In genomic region chr1:169747902-169748301, GRCm38 (mm10) we compare ENCODE assay signal across 9 mouse cellular contexts. TPM values are rescaled to one million over a fixed set of nuclear protein-coding genes. Genes with fewer than 3 reads are reported as not detected.
DNase-seq lines count a peak whose midpoint lies in the region; ATAC-seq and TF ChIP-seq lines count a peak whose summit lies in the region.
"Had no signal": no experiment of that assay in that cellular context is flagged by ENCODE, and none has a peak within 500 bp of the region (broad histone marks: within the 10 kb centered on the region; RNA-seq: fewer than 3 reads in every experiment).

No protein-coding gene starts in this region.

- 46% methylated on average over 6 of the region's 6 CpGs for WGBS in kidney, embryonic 15.5 days
- WGBS in forebrain, embryonic 10.5 days = 49% methylated on average over 6 of the region's 6 CpGs
- WGBS in hindbrain, embryonic 15.5 days = 26% methylated on average over 6 of the region's 6 CpGs
- 20% methylated on average over 6 of the region's 6 CpGs for WGBS in midbrain, postnatal 0 days

- H3K36me3 ChIP-seq in kidney, embryonic 15.5 days = no peaks in the 10 kb centered on the region
- H3K36me3 ChIP-seq in forebrain, embryonic 10.5 days (replicated peaks) = no peaks in the 10 kb centered on the region
- H3K36me3 ChIP-seq in hindbrain, embryonic 15.5 days = peaks cover 3% of the 10 kb centered on the region; the same call in 1 of the 2 replicates
- no peaks in the 10 kb centered on the region for H3K36me3 ChIP-seq in midbrain, postnatal 0 days (ENCODE audit: insufficient read depth, low read length)

- H3K4me3 ChIP-seq in kidney, embryonic 15.5 days (replicated peaks) = peak overlapping the region; percentile 38
- peak overlapping the region; percentile 46 for H3K4me3 ChIP-seq in forebrain, embryonic 10.5 days
- H3K4me3 ChIP-seq in hindbrain, embryonic 15.5 days = peak overlapping the region; percentile 34
- H3K4me3 ChIP-seq in midbrain, postnatal 0 days (ENCODE audit: low read depth, low read length) = peak overlapping the region; percentile 42

- H3K9me3 ChIP-seq in kidney, embryonic 15.5 days (replicated peaks) = no peaks in the 10 kb centered on the region
- no peaks in the 10 kb centered on the region for H3K9me3 ChIP-seq in forebrain, embryonic 10.5 days
- H3K9me3 ChIP-seq in hindbrain, embryonic 15.5 days = no peaks in the 10 kb centered on the region
- no peaks in the 10 kb centered on the region for H3K9me3 ChIP-seq in midbrain, postnatal 0 days (ENCODE audit: low read length)

- TF ChIP-seq CTCF in midbrain, postnatal 0 days (IDR thresholded peaks at IDR 0.05) = no peak

- H3K4me2 ChIP-seq in kidney, embryonic 15.5 days = peak overlapping the region; percentile 59
- H3K4me2 ChIP-seq in hindbrain, embryonic 15.5 days = peak overlapping the region; percentile 65
- H3K4me2 ChIP-seq in midbrain, postnatal 0 days (ENCODE audit: low read depth, low read length, poor library complexity, severe bottlenecking) = peak overlapping the region; percentile 68

- H3K27me3 ChIP-seq in kidney, embryonic 15.5 days = peaks cover 48% of the 10 kb centered on the region
- peaks cover 33% of the 10 kb centered on the region for H3K27me3 ChIP-seq in forebrain, embryonic 10.5 days (ENCODE audit: poor library complexity, severe bottlenecking)
- no peaks in the 10 kb centered on the region for H3K27me3 ChIP-seq in hindbrain, embryonic 15.5 days
- H3K27me3 ChIP-seq in midbrain, postnatal 0 days (ENCODE audit: insufficient read depth, low read length) = no peaks in the 10 kb centered on the region

- no peak for DNase-seq in kidney, postnatal 10 days
- no peak for DNase-seq in forebrain, embryonic 10.5 days (ENCODE audit: extremely low spot score, low spot score)
- DNase-seq in midbrain, postnatal 0 days (ENCODE audit: low spot score) = no peak
- no peak for DNase-seq in right cerebral cortex, adult 18-20 months
- no peak for DNase-seq in layer of hippocampus, adult 11-12 months (ENCODE audit: low spot score)
- DNase-seq in frontal cortex, postnatal 10 days (ENCODE audit: low spot score in 2 of 2) = no peak

- H3K9ac ChIP-seq in kidney, embryonic 15.5 days = no peak overlapping the region
- peak overlapping the region; percentile 42 for H3K9ac ChIP-seq in hindbrain, embryonic 15.5 days
- peak overlapping the region; percentile 51 for H3K9ac ChIP-seq in midbrain, postnatal 0 days (replicated peaks; ENCODE audit: low read length, poor library complexity, severe bottlenecking)

- no peak for ATAC-seq in kidney, embryonic 15.5 days (replicated peaks; ENCODE audit: low FRiP score)
- ATAC-seq in hindbrain, embryonic 15.5 days (ENCODE audit: low FRiP score, low read depth) = peak; percentile 39
- ATAC-seq in midbrain, postnatal 0 days (ENCODE audit: low FRiP score) = peak; percentile 47; the same call in 1 of the 2 replicates

- peaks cover 8% of the 10 kb centered on the region for H3K4me1 ChIP-seq in kidney, embryonic 15.5 days
- peaks cover 11% of the 10 kb centered on the region for H3K4me1 ChIP-seq in forebrain, embryonic 10.5 days
- peaks cover 18% of the 10 kb centered on the region for H3K4me1 ChIP-seq in hindbrain, embryonic 15.5 days (replicated peaks)
- H3K4me1 ChIP-seq in midbrain, postnatal 0 days (ENCODE audit: insufficient read depth, low read length) = 0 out of 2 replicates have a peak, but pooled peaks cover 4% of the 10 kb centered on the region

- no peak overlapping the region for H3K27ac ChIP-seq in kidney, embryonic 15.5 days
- no peak overlapping the region for H3K27ac ChIP-seq in forebrain, embryonic 10.5 days
- H3K27ac ChIP-seq in hindbrain, embryonic 15.5 days (replicated peaks) = peak overlapping the region; percentile 81
- peak overlapping the region; percentile 78 for H3K27ac ChIP-seq in midbrain, postnatal 0 days (ENCODE audit: low read depth, low read length)

RNA-seq across cellular contexts. Expression of gene Rgs4, which starts 0.5 kb away (rescaled TPM):
- 3.3 and 8.6 TPM in 2 replicates for polyA plus RNA-seq in kidney, embryonic 15.5 days (2015; fragmentation: Nextera tagmentation; extraction: Ambion mirVana)
- 1.7 and 2.8 TPM in 2 replicates for polyA plus RNA-seq in forebrain, embryonic 10.5 days (2016; fragmentation: Nextera tagmentation; extraction: Ambion mirVana)
- polyA plus RNA-seq in hindbrain, embryonic 15.5 days (2015; fragmentation: Nextera tagmentation; extraction: Ambion mirVana) = 81.6 and 90.8 TPM in 2 replicates
- 59.5 and 75.0 TPM in 2 replicates for total RNA-seq in midbrain, postnatal 0 days (2014; rRNA removed)
- polyA plus RNA-seq in midbrain, postnatal 0 days (2015; fragmentation: Nextera tagmentation; extraction: Ambion mirVana) = 69.7 and 73.1 TPM in 2 replicates
- total RNA-seq: megakaryocyte-erythroid progenitor cell, adult 5-6 weeks had no signal

Comparison
In these comparisons a context has a peak if more than half of its experiments do, and no peak if none do; other contexts are left out.
1. H3K27ac ChIP-seq: peak in hindbrain, embryonic 15.5 days (single experiment) and midbrain, postnatal 0 days (single experiment); none in kidney, embryonic 15.5 days (single experiment) and forebrain, embryonic 10.5 days (single experiment).
2. Peak in every context shown above with its lines, with median percentiles within 50 percentile points of each other: H3K4me2 ChIP-seq and H3K4me3 ChIP-seq.